Mouse (Mus musculus): Measurements from ENCODE around the gene Kansl1l.

GRCm38 (mm10) chr1:66692308-66692707 lies 125.1 kb downstream of the Kansl1l start:
- TF ChIP-seq POLR2A (IDR thresholded peaks at IDR 0.05; ENCODE audit: insufficient read depth, low read depth, low read length) (no peak), CTCF (IDR thresholded peaks at IDR 0.05; ENCODE audit: insufficient read depth, low read depth, low read length) (no peak)

Data from olfactory bulb, adult 2 months (tissue).